Mouse (Mus musculus) midbrain, postnatal 0 days (tissue): ENCODE measurements around the gene Sprr4. TPM values are rescaled to one million over a fixed set of nuclear protein-coding genes. Genes with fewer than 3 reads are reported as not detected.
"Not testable (repeated sequence)": the region's sequence is repeated elsewhere in the genome, so short reads cannot be mapped to it uniquely, and the experiment has no call there.

Source experiments
- ATAC-seq: fragments of 200-750 bp; cut with Nextera tagmentation; 2 replicates; pipeline ENCODE4 v1.8.0; 2017; ENCODE audit warnings: moderate number of reproducible peaks, mild to moderate bottlenecking, moderate TSS enrichment, moderate library complexity; ENCODE audit not compliant: low FRiP score
- DNase-seq: peaks from one replicate; pipeline ENCODE4 v3.0.0-alpha.2; 2015; ENCODE audit warnings: low spot score
- H3K27ac ChIP-seq: fragments of 300-500 bp; sonication (generic); 2 replicates; pipeline ENCODE4 v1.5.1; 2014; ENCODE audit warnings: low read depth, mild to moderate bottlenecking, low read length, mixed read lengths
- H3K27me3 ChIP-seq: fragments of 300-500 bp; sonication (generic); 2 replicates; pipeline ENCODE4 v1.6.1; 2014; ENCODE audit warnings: low read length, control low read depth, mixed read lengths; ENCODE audit not compliant: insufficient read depth
- H3K36me3 ChIP-seq: fragments of 300-500 bp; sonication (generic); 2 replicates; pipeline ENCODE4 v1.6.1; 2014; ENCODE audit warnings: low read length, control low read depth, mixed read lengths; ENCODE audit not compliant: insufficient read depth
- H3K4me1 ChIP-seq: fragments of 300-500 bp; sonication (generic); 2 replicates; pipeline ENCODE4 v1.6.1; 2014; ENCODE audit warnings: mild to moderate bottlenecking, control low read depth, antibody characterized with exemption, low read length, mixed read lengths; ENCODE audit not compliant: insufficient read depth
- H3K4me2 ChIP-seq: fragments of 300-500 bp; sonication (generic); 2 replicates; pipeline ENCODE4 v1.6.1; 2014; ENCODE audit warnings: low read depth, mild to moderate bottlenecking, low read length, mixed read lengths; ENCODE audit not compliant: poor library complexity, severe bottlenecking
- H3K4me3 ChIP-seq: fragments of 300-500 bp; sonication (generic); 2 replicates; pipeline ENCODE4 v1.5.1; 2014; ENCODE audit warnings: low read depth, mild to moderate bottlenecking, low read length, moderate library complexity
- H3K9ac ChIP-seq: fragments of 300-500 bp; sonication (generic); replicated peaks from 2 replicates; pipeline ENCODE4 v1.6.1; 2014; ENCODE audit warnings: mild to moderate bottlenecking, low read length, moderate library complexity, mixed read lengths; ENCODE audit not compliant: poor library complexity, severe bottlenecking
- H3K9me3 ChIP-seq: fragments of 300-500 bp; sonication (generic); 2 replicates; pipeline ENCODE4 v1.6.1; 2016; ENCODE audit warnings: low read length, control low read depth
- CTCF ChIP-seq: IDR thresholded peaks from 2 replicates; pipeline ENCODE4 v1.5.1; 2016; ENCODE audit warnings: antibody characterized with exemption, mild to moderate bottlenecking
- WGBS: fragments of 180-500 bp; shearing (Covaris S2); extraction: QIAGEN DNeasy Blood & Tissue Kit; methylation state at CpG from one replicate; pipeline ENCODE4 v1.1.7; 2014; 5-methylcytosine and 5-hydroxymethylcytosine counted together
- polyA plus RNA-seq: library from polyadenylated mRNA; unstranded; fragments of >200 nt; fragmentation: Nextera tagmentation; extraction: Ambion mirVana; gene quantifications from 2 replicates; pipeline ENCODE4 v1.2.1, GENCODE M21; 2015
- total RNA-seq: library from RNA; depleted of rRNA; stranded (reverse); fragments of >200 nt; gene quantifications from 2 replicates; pipeline ENCODE4 v1.2.3, GENCODE M21; 2014

Sprr4 gene
- total and polyA plus RNA-seq, 2 experiments from 2014 or later: not detected

GRCm38 (mm10) chr3:92486307-92486706, 14.0 kb downstream of the Sprr4 start:
- no peak for ATAC-seq
- H3K4me1 ChIP-seq: no peaks in the 10 kb centered on the region
- no peak overlapping the region for H3K4me3 ChIP-seq
- H3K27ac ChIP-seq: no peak overlapping the region
- no peak overlapping the region for H3K4me2 ChIP-seq
- TF ChIP-seq CTCF: no peak
- H3K27me3 ChIP-seq: no peaks in the 10 kb centered on the region
- 66% methylated on average over 1 of the region's 1 CpGs for WGBS
- no peaks in the 10 kb centered on the region for H3K36me3 ChIP-seq
- no peak overlapping the region for H3K9ac ChIP-seq
- H3K9me3 ChIP-seq: no peaks in the 10 kb centered on the region
- DNase-seq: no peak

- H3K4me2 ChIP-seq: no peak within 1 kb of the TSS
- no peaks in the 10 kb centered on the region for H3K27me3 ChIP-seq
- H3K36me3 ChIP-seq: no peaks in the 10 kb centered on the region
- H3K9me3 ChIP-seq: no peaks in the 10 kb centered on the region
- TF ChIP-seq CTCF: no peak
- no peak for DNase-seq
- no peak within 1 kb of the TSS for H3K27ac ChIP-seq
- no peak within 1 kb of the TSS for H3K9ac ChIP-seq
- H3K4me3 ChIP-seq: no peak within 1 kb of the TSS
- no peaks in the 10 kb centered on the region for H3K4me1 ChIP-seq
- ATAC-seq: no peak
Measured at GRCm38 (mm10) chr3:92485863-92486262, 14.4 kb downstream of the Sprr4 start, which contains the start of gene Sprr1a. Gene Sprr1a (minus strand): TSS chr3:92485895.

- not testable (repeated sequence) for H3K36me3 ChIP-seq, DNase-seq, H3K9me3 ChIP-seq, H3K4me3 ChIP-seq, H3K27ac ChIP-seq, ATAC-seq, H3K27me3 ChIP-seq, H3K4me1 ChIP-seq, H3K9ac ChIP-seq, H3K4me2 ChIP-seq
- TF ChIP-seq CTCF: peak; percentile 46
Measured at GRCm38 (mm10) chr3:92481249-92481648, 19.0 kb downstream of the Sprr4 start.

- Histone ChIP-seq H3K4me1 (no peaks in the 10 kb centered on the region), H3K27me3 (no peaks in the 10 kb centered on the region), H3K36me3 (no peaks in the 10 kb centered on the region), H3K4me3 (no peak overlapping the region), H3K9ac (no peak overlapping the region), H3K9me3 (no peaks in the 10 kb centered on the region), H3K27ac (no peak overlapping the region), H3K4me2 (no peak overlapping the region)
- no peak for TF ChIP-seq CTCF
- WGBS: 85% methylated on average over 2 of the region's 2 CpGs
- DNase-seq: no peak
- no peak for ATAC-seq
Measured at GRCm38 (mm10) chr3:92470111-92470510, 30.2 kb downstream of the Sprr4 start.

GRCm38 (mm10) chr3:92467424-92467823, 32.9 kb downstream of the Sprr4 start:
- ATAC-seq: no peak
- no peaks in the 10 kb centered on the region for H3K36me3 ChIP-seq
- no peak overlapping the region for H3K9ac ChIP-seq
- H3K4me3 ChIP-seq: no peak overlapping the region
- H3K4me2 ChIP-seq: no peak overlapping the region
- no peaks in the 10 kb centered on the region for H3K4me1 ChIP-seq
- no peaks in the 10 kb centered on the region for H3K9me3 ChIP-seq
- TF ChIP-seq CTCF: no peak
- peak; percentile 1 for DNase-seq
- no peak overlapping the region for H3K27ac ChIP-seq
- no peaks in the 10 kb centered on the region for H3K27me3 ChIP-seq

GRCm38 (mm10) chr3:92466576-92466975, 33.7 kb downstream of the Sprr4 start:
- no peaks in the 10 kb centered on the region for H3K9me3 ChIP-seq
- WGBS: 94% methylated on average over 1 of the region's 1 CpGs
- no peaks in the 10 kb centered on the region for H3K4me1 ChIP-seq
- H3K27me3 ChIP-seq: no peaks in the 10 kb centered on the region
- H3K27ac ChIP-seq: no peak overlapping the region
- DNase-seq (peak; percentile 1), ATAC-seq (no peak)
- H3K36me3 ChIP-seq: no peaks in the 10 kb centered on the region
- TF ChIP-seq CTCF: no peak
- no peak overlapping the region for H3K4me3 ChIP-seq
- no peak overlapping the region for H3K9ac ChIP-seq
- no peak overlapping the region for H3K4me2 ChIP-seq

GRCm38 (mm10) chr3:92458620-92459019, 41.7 kb downstream of the Sprr4 start, which contains the start of gene Sprr3:
Gene Sprr3 (minus strand): TSS chr3:92458720.
- WGBS: 79% methylated on average over 2 of the region's 2 CpGs
- no peaks in the 10 kb centered on the region for H3K36me3 ChIP-seq
- no peaks in the 10 kb centered on the region for H3K4me1 ChIP-seq
- no peak for ATAC-seq
- H3K4me2 ChIP-seq: no peak within 1 kb of the TSS
- TF ChIP-seq CTCF: no peak
- no peak within 1 kb of the TSS for H3K9ac ChIP-seq
- H3K27ac ChIP-seq: no peak within 1 kb of the TSS
- no peak for DNase-seq
- H3K9me3 ChIP-seq: no peaks in the 10 kb centered on the region
- no peak within 1 kb of the TSS for H3K4me3 ChIP-seq
- H3K27me3 ChIP-seq: no peaks in the 10 kb centered on the region
